Mouse (Mus musculus) midbrain, embryonic 16.5 days (tissue): ENCODE results near the gene Kcna1. TPM values are rescaled to one million over a fixed set of nuclear protein-coding genes. Genes with fewer than 3 reads are reported as not detected.

Experiments
- ATAC-seq: fragments of 200-750 bp; cut with Nextera tagmentation; 2 replicates; pipeline ENCODE4 v1.8.0; 2017; ENCODE audit warnings: moderate TSS enrichment
- H3K27ac ChIP-seq: fragments of 300-500 bp; sonication (generic); 2 replicates; pipeline ENCODE4 v1.5.1; 2014; ENCODE audit warnings: mild to moderate bottlenecking, low read length, mixed read lengths
- H3K27me3 ChIP-seq: fragments of 300-500 bp; sonication (generic); 2 replicates; pipeline ENCODE4 v1.6.1; 2014; ENCODE audit warnings: low read depth, low read length, mixed read lengths; ENCODE audit not compliant: control insufficient read depth, insufficient read depth
- H3K36me3 ChIP-seq: fragments of 300-500 bp; sonication (generic); 2 replicates; pipeline ENCODE4 v1.6.1; 2014; ENCODE audit warnings: mild to moderate bottlenecking, low read length, moderate library complexity, mixed read lengths; ENCODE audit not compliant: control insufficient read depth, insufficient read depth
- H3K4me1 ChIP-seq: fragments of 300-500 bp; sonication (generic); 2 replicates; pipeline ENCODE4 v1.6.1; 2014; ENCODE audit warnings: mild to moderate bottlenecking, low read length, mixed read lengths; ENCODE audit not compliant: control insufficient read depth, insufficient read depth
- H3K4me2 ChIP-seq: fragments of 300-500 bp; sonication (generic); 2 replicates; pipeline ENCODE4 v1.6.1; 2014; ENCODE audit warnings: mild to moderate bottlenecking, low read length, mixed read lengths
- H3K4me3 ChIP-seq: fragments of 300-500 bp; sonication (generic); 2 replicates; pipeline ENCODE4 v1.5.1; 2014; ENCODE audit warnings: low read depth, mild to moderate bottlenecking, low read length, moderate library complexity, mixed read lengths
- H3K9ac ChIP-seq: fragments of 300-500 bp; sonication (generic); 2 replicates; pipeline ENCODE4 v1.6.1; 2014; ENCODE audit warnings: low read depth, low read length, mixed read lengths
- H3K9me3 ChIP-seq: fragments of 300-500 bp; sonication (generic); replicated peaks from 2 replicates; pipeline ENCODE4 v1.6.1; 2014; ENCODE audit warnings: mild to moderate bottlenecking, low read length, mixed read lengths; ENCODE audit not compliant: control insufficient read depth, poor library complexity, severe bottlenecking
- WGBS: fragments of 180-500 bp; shearing (Covaris S2); extraction: QIAGEN DNeasy Blood & Tissue Kit; methylation state at CpG from one replicate; pipeline ENCODE4 v1.1.7; 2014; 5-methylcytosine and 5-hydroxymethylcytosine counted together
- polyA plus RNA-seq: library from polyadenylated mRNA; unstranded; fragments of >200 nt; fragmentation: Nextera tagmentation; extraction: Ambion mirVana; gene quantifications from 2 replicates; pipeline ENCODE4 v1.2.1, GENCODE M21; 2015

Kcna1 gene
- polyA plus RNA-seq, 1 experiment from 2014 or later, result 1.4 TPM

GRCm38 (mm10) chr6:126609193-126609947 lies 36.8 kb downstream of the Kcna1 start:
- H3K4me3 ChIP-seq, result no peak overlapping the region
- H3K27ac ChIP-seq, result no peak overlapping the region
- WGBS, result 67% methylated on average over 17 of the region's 17 CpGs
- no peak for ATAC-seq
- no peak overlapping the region for H3K4me2 ChIP-seq
- H3K9ac ChIP-seq, result no peak overlapping the region
- no peaks in the 10 kb centered on the region for H3K4me1 ChIP-seq
- no peaks in the 10 kb centered on the region for H3K27me3 ChIP-seq
- no peaks in the 10 kb centered on the region for H3K9me3 ChIP-seq
- no peaks in the 10 kb centered on the region for H3K36me3 ChIP-seq

- H3K9me3 ChIP-seq, result no peaks in the 10 kb centered on the region
- H3K27me3 ChIP-seq, result no peaks in the 10 kb centered on the region
- no peaks in the 10 kb centered on the region for H3K36me3 ChIP-seq
- no peak overlapping the region for H3K4me2 ChIP-seq
- WGBS, result 70% methylated on average over 13 of the region's 13 CpGs
- H3K27ac ChIP-seq, result peak overlapping the region; percentile 29; the same call in 1 of the 2 replicates
- ATAC-seq, result peak; percentile 48
- no peak overlapping the region for H3K9ac ChIP-seq
- no peak overlapping the region for H3K4me3 ChIP-seq
- no peaks in the 10 kb centered on the region for H3K4me1 ChIP-seq
Measured at GRCm38 (mm10) chr6:126601843-126602326, 44.3 kb downstream of the Kcna1 start.

GRCm38 (mm10) chr6:126599201-126599995 lies 46.8 kb downstream of the Kcna1 start:
- Histone ChIP-seq H3K27ac (no peak overlapping the region), H3K9ac (no peak overlapping the region), H3K36me3 (no peaks in the 10 kb centered on the region), H3K4me1 (no peaks in the 10 kb centered on the region), H3K9me3 (no peaks in the 10 kb centered on the region), H3K4me2 (no peak overlapping the region), H3K27me3 (no peaks in the 10 kb centered on the region), H3K4me3 (no peak overlapping the region)
- 94% methylated on average over 3 of the region's 3 CpGs for WGBS
- ATAC-seq, result no peak

- Histone ChIP-seq H3K4me1 (no peaks in the 10 kb centered on the region), H3K9me3 (no peaks in the 10 kb centered on the region), H3K27me3 (no peaks in the 10 kb centered on the region), H3K36me3 (no peaks in the 10 kb centered on the region), H3K27ac (no peak overlapping the region), H3K4me3 (no peak overlapping the region), H3K4me2 (no peak overlapping the region), H3K9ac (no peak overlapping the region)
- WGBS, result 92% methylated on average over 4 of the region's 4 CpGs
- no peak for ATAC-seq
Measured at GRCm38 (mm10) chr6:126597741-126598140, 48.4 kb downstream of the Kcna1 start.

- H3K4me3 ChIP-seq, result no peak overlapping the region
- H3K36me3 ChIP-seq, result no peaks in the 10 kb centered on the region
- no peaks in the 10 kb centered on the region for H3K4me1 ChIP-seq
- no peaks in the 10 kb centered on the region for H3K9me3 ChIP-seq
- no peak overlapping the region for H3K4me2 ChIP-seq
- WGBS, result 76% methylated on average over 18 of the region's 18 CpGs
- no peak overlapping the region for H3K9ac ChIP-seq
- peak; percentile 55 for ATAC-seq
- H3K27me3 ChIP-seq, result no peaks in the 10 kb centered on the region
- H3K27ac ChIP-seq, result no peak overlapping the region
Measured at GRCm38 (mm10) chr6:126595805-126596629, 50.2 kb downstream of the Kcna1 start.

- H3K4me3 ChIP-seq, result no peak overlapping the region
- no peaks in the 10 kb centered on the region for H3K27me3 ChIP-seq
- WGBS, result 33% methylated on average over 5 of the region's 5 CpGs
- no peak for ATAC-seq
- no peak overlapping the region for H3K4me2 ChIP-seq
- H3K9me3 ChIP-seq, result no peaks in the 10 kb centered on the region
- H3K27ac ChIP-seq, result no peak overlapping the region
- H3K36me3 ChIP-seq, result no peaks in the 10 kb centered on the region
- H3K9ac ChIP-seq, result no peak overlapping the region
- H3K4me1 ChIP-seq, result no peaks in the 10 kb centered on the region
Measured at GRCm38 (mm10) chr6:126595130-126595529, 51.1 kb downstream of the Kcna1 start.

GRCm38 (mm10) chr6:126594365-126594764 lies 51.8 kb downstream of the Kcna1 start:
- H3K4me1 ChIP-seq, result no peaks in the 10 kb centered on the region
- no peaks in the 10 kb centered on the region for H3K27me3 ChIP-seq
- no peak overlapping the region for H3K4me2 ChIP-seq
- H3K27ac ChIP-seq, result no peak overlapping the region
- H3K36me3 ChIP-seq, result no peaks in the 10 kb centered on the region
- no peak overlapping the region for H3K9ac ChIP-seq
- H3K4me3 ChIP-seq, result no peak overlapping the region
- 72% methylated on average over 8 of the region's 8 CpGs for WGBS
- no peak for ATAC-seq
- H3K9me3 ChIP-seq, result no peaks in the 10 kb centered on the region

GRCm38 (mm10) chr6:126593336-126593735 lies 52.8 kb downstream of the Kcna1 start:
- no peaks in the 10 kb centered on the region for H3K27me3 ChIP-seq
- H3K9ac ChIP-seq, result no peak overlapping the region
- H3K4me3 ChIP-seq, result no peak overlapping the region
- H3K4me2 ChIP-seq, result no peak overlapping the region
- no peaks in the 10 kb centered on the region for H3K9me3 ChIP-seq
- H3K36me3 ChIP-seq, result no peaks in the 10 kb centered on the region
- H3K27ac ChIP-seq, result no peak overlapping the region
- H3K4me1 ChIP-seq, result no peaks in the 10 kb centered on the region
- ATAC-seq, result no peak
- 85% methylated on average over 4 of the region's 4 CpGs for WGBS
